Mouse (Mus musculus): ENCODE data around the gene Snx20. TPM values are rescaled to one million over a fixed set of nuclear protein-coding genes. Genes with fewer than 3 reads are reported as not detected.

Gene Snx20
- total and polyA plus RNA-seq, 3 experiments, result 69.1 to 117 (median 93.1) TPM

- in situ Hi-C loops (cut with MboI; ENCODE audit: low pct_ligation_motif_present, low pct_unique_long_range_greater_than_20kb, low sequenced_read_pairs) (no loop called here), dilution Hi-C loops (cut with MboI; ENCODE audit: extremely low pct_ligation_motif_present, extremely low pct_unique_long_range_greater_than_20kb, low sequenced_read_pairs) (no loop called here)
- Histone ChIP-seq H3K4me3 (replicated peaks in 1 of 3; ENCODE audit: low read depth in 2 of 3, low read length in 2 of 3, poor library complexity in 1 of 3) (no peak overlapping the region), H3K9ac (ENCODE audit: insufficient read depth, low read depth) (no peak overlapping the region), H3K9me3 (replicated peaks; ENCODE audit: low read length) (peaks cover 8% of the 10 kb centered on the region), H3K36me3 (replicated peaks in 1 of 2; ENCODE audit: control insufficient read depth in 1 of 2, insufficient read depth in 1 of 2, low read length in 1 of 2) (peaks cover 80 to 98% of the 10 kb centered on the region in 2 experiments), H3K27me3 (replicated peaks) (no peaks in the 10 kb centered on the region), H3K4me2 (ENCODE audit: insufficient read depth, low read depth, poor library complexity, severe bottlenecking) (no peak overlapping the region), H3K79me2 (replicated peaks; ENCODE audit: control insufficient read depth, extremely low read depth, insufficient read depth, poor library complexity, severe bottlenecking) (no peaks in the 10 kb centered on the region), H3K4me1 (ENCODE audit: control insufficient read depth in 1 of 2, insufficient read depth in 2 of 2) (peaks cover 6 to 53% of the 10 kb centered on the region in 2 experiments; a peak in 3 of 4 replicates), H3K27ac (ENCODE audit: insufficient read depth, low read depth) (no peak overlapping the region)
- no peak for DNase-seq (ENCODE audit: extremely low read depth)
- TF ChIP-seq CHD2 (IDR thresholded peaks at IDR 0.05; ENCODE audit: low read length) (no peak), SMC3 (IDR thresholded peaks at IDR 0.05; ENCODE audit: low read depth, low read length) (no peak), TCF12 (IDR thresholded peaks at IDR 0.05; ENCODE audit: low read depth, low read length) (no peak), RCOR1 (conservative IDR thresholded peaks at IDR 0.05; ENCODE audit: low read depth, low read length) (no peak), RAD21 (IDR thresholded peaks at IDR 0.05; ENCODE audit: low read depth, low read length) (no peak), TBP (conservative IDR thresholded peaks at IDR 0.05; ENCODE audit: low read depth, low read length) (no peak), KAT2A (IDR thresholded peaks at IDR 0.05; ENCODE audit: insufficient replicate concordance, low read length) (no peak), ZNF384 (IDR thresholded peaks at IDR 0.05; ENCODE audit: low read depth, low read length) (no peak), ELF1 (IDR thresholded peaks at IDR 0.05; ENCODE audit: low read depth, low read length) (no peak), PAX5 (IDR thresholded peaks at IDR 0.05; ENCODE audit: low read length) (no peak), GABPA (IDR thresholded peaks at IDR 0.05; ENCODE audit: insufficient replicate concordance, low read depth, low read length) (no peak), HCFC1 (IDR thresholded peaks at IDR 0.05; ENCODE audit: low read depth, low read length) (no peak), NRF1 (IDR thresholded peaks at IDR 0.05; ENCODE audit: low read depth, low read length) (no peak), JUND (conservative IDR thresholded peaks at IDR 0.05; ENCODE audit: low read depth, low read length) (no peak)
Observed at GRCm38 (mm10) chr8:88677071-88677470, 41.1 kb upstream of the Snx20 start.

- 0 out of 2 replicates have a peak, but pooled peaks have one; percentile 15 for TF ChIP-seq IRF4 (IDR thresholded peaks at IDR 0.05; ENCODE audit: low read depth, low read length)
- no peak for TF ChIP-seq GABPA (IDR thresholded peaks at IDR 0.05; ENCODE audit: insufficient replicate concordance, low read depth, low read length)
- H3K27me3 ChIP-seq (replicated peaks), result no peaks in the 10 kb centered on the region
- H3K4me2 ChIP-seq (ENCODE audit: insufficient read depth, low read depth, poor library complexity, severe bottlenecking), result no peak overlapping the region
- H3K9ac ChIP-seq (ENCODE audit: insufficient read depth, low read depth), result no peak overlapping the region
- peaks cover 82 to 98% of the 10 kb centered on the region in 2 experiments for H3K36me3 ChIP-seq (replicated peaks in 1 of 2; ENCODE audit: control insufficient read depth in 1 of 2, insufficient read depth in 1 of 2, low read length in 1 of 2)
- peaks cover 8% of the 10 kb centered on the region for H3K9me3 ChIP-seq (replicated peaks; ENCODE audit: low read length)
- no peak for DNase-seq (ENCODE audit: extremely low read depth)
- no peak overlapping the region for H3K4me3 ChIP-seq (replicated peaks in 1 of 3; ENCODE audit: low read depth in 2 of 3, low read length in 2 of 3, poor library complexity in 1 of 3)
- in situ Hi-C loops (cut with MboI; ENCODE audit: low pct_ligation_motif_present, low pct_unique_long_range_greater_than_20kb, low sequenced_read_pairs), result no loop called here
- dilution Hi-C loops (cut with MboI; ENCODE audit: extremely low pct_ligation_motif_present, extremely low pct_unique_long_range_greater_than_20kb, low sequenced_read_pairs), result no loop called here
- no peaks in the 10 kb centered on the region for H3K79me2 ChIP-seq (replicated peaks; ENCODE audit: control insufficient read depth, extremely low read depth, insufficient read depth, poor library complexity, severe bottlenecking)
- H3K27ac ChIP-seq (ENCODE audit: insufficient read depth, low read depth), result no peak overlapping the region
- peaks cover 7 to 55% of the 10 kb centered on the region in 2 experiments for H3K4me1 ChIP-seq (ENCODE audit: control insufficient read depth in 1 of 2, insufficient read depth in 2 of 2)
Observed at GRCm38 (mm10) chr8:88675372-88676165, 39.6 kb upstream of the Snx20 start.
